Mouse (Mus musculus) thymus, adult 18-20 months (tissue): Measurements from ENCODE around the gene Icam5.
"Not testable (repeated sequence)": the region's sequence is repeated elsewhere in the genome, so short reads cannot be mapped to it uniquely, and the experiment has no call there.

Source experiments
- DNase-seq, 2 experiments: peaks; one replicate each; pipeline ENCODE4 v3.0.0; 2022; ENCODE audit warnings: mixed read lengths in 2 of 2

Icam5 gene

DNA sequence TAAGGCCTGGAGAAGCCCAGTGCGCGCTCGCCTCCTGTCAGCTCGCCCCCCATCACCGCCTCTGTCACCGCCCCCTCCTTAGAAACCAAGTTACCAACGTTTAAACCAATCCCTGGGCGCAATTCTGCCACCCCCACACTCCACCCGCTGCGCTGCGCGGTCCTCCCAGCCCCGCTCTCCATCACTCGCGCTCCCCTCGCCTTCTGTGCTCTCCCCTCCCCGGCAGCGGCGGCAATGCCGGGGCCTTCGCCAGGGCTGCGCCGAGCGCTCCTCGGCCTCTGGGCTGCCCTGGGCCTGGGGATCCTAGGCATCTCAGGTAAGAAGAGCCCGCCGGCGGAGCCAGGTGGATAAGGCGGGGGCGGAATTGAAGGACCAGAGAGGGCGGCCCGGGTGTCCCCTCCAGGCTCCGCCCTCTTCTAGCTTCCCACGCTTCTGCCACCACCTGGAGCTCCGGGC is at the start of gene Icam5:
Gene Icam5 (plus strand): TSS at position 178 of the 456 bp plus-strand sequence.
- DNase-seq, result peak in 1 of 2 experiments; percentile 34

DNA sequence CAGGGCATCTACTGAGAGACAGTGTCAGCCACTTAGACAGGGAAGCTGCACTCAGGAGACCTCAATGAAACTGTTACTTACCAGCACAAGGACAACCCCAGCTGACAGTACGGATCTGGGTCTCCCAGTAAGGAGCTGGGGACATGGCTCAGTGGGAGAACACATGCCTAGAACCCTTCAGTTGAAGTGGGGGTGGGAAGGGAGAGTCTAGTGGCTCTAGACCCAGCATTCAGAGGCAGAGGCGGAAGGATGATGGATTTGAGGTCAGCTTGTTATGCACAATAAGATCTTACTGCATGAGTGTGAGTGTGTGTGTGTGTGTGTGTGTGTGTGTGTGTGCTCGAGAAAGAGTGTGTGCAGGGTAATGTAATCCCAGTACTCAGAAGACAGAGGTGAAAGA is 49.7 kb upstream of the Icam5 start:
- no peak for DNase-seq

DNA sequence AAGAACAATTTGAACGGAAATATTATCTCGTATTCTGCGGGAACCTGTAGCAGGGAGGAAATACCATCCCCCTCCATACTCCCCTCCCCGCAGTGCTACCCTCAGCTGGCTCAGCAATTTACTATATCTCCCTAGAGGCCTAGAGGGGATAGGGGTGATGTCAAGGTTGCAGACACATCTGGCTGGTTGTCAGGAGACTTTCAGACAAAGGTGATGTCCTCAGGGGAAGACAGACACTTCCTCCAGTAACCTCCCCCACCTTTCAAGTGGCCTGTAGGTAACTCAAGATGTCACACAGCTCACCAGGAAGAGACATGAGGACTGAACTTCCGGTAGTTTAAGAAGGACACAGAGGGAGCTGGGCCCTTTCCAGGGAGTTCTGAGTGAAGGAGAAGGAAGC is 48.7 kb upstream of the Icam5 start:
- no peak for DNase-seq

DNA sequence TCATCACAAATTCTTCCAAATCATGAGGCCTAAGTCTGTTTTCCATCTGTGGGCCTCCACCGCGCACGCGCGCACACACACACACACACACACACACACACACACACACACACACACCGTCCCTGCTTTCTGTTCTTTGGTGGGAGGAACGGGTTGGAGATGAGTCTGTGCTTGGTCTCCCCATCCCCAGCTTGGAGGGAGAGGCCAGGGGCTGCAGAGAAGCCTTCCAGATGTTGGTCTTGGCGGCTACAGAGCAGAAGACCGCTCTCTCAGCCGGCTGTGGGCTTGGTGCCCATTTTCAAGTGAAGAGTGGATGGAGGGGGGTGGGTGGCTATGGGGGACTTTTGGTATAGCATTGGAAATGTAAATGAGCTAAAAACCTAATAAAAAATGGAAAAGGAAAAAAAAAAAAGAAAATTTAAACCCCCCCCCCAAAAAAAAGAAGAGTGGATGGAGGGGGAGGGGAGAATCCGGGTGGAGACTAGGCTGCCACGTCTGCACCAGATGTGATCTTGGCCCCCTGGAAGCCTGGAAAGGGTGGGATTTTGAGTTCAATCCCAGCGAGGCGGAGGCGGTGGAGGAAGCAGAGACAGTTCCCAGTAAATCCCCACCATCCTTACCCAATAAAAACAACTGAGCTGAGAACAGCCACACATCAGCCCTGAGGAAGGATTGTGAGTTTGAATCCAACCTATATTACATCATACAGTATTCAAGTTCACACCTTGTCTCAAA is 44.8 kb upstream of the Icam5 start:
- no peak for DNase-seq

DNA sequence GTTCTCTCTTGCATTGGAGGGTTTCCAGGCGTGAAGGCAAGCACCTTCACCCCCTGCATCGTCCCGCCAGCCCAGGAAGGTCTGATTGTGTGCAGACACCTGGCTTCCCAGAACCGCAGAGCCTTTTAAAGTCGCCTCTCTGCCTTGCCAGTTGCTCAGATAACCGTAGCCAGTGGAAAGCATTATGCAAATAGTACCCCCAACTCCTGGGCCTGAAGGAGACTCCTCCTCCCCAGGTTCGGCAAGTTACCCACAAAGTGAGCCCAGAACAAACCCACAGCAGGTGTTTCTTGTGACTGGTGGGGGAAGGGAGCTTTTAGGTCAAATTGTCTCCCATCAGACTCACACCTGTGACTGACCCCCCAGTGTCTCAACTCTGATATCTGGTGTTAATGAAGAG is 43.9 kb upstream of the Icam5 start:
- peak in 1 of 2 experiments; percentile 38 for DNase-seq

DNA sequence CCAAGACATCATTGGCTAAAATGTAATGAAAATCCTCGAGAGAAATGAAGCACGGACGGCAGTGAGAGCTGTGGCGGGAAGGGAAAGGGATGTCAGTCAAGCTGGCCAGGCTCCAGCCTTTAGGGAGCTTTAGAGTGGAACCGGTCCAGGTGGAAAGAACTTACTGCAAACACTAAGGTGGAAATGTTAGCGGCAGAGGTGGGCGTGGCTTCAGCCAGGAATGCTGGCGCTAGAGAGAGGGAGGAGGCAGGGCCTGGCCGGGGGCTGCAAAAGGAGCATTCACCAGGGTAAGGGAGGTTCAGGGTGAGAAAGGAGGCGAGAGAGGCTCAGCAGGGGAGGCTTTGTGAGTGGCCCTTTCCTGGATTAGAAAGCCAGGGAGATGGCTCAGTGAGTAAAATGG is 41.0 kb upstream of the Icam5 start:
- DNase-seq, result no peak

DNA sequence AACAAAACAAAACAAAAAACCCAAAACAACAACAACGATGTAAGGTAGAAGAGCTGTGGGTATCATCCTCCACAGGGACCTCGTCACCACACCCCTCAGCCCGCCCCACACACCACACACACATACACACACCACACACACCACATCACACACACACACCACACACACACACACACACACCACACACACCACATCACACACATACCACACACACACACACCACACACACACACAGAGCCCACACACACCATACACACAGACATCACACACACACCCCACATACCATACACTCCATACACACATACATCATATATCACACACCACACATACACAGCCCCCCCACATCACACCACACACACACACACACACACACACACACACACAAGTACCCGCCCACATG is 40.3 kb upstream of the Icam5 start:
- DNase-seq, result no peak

DNA sequence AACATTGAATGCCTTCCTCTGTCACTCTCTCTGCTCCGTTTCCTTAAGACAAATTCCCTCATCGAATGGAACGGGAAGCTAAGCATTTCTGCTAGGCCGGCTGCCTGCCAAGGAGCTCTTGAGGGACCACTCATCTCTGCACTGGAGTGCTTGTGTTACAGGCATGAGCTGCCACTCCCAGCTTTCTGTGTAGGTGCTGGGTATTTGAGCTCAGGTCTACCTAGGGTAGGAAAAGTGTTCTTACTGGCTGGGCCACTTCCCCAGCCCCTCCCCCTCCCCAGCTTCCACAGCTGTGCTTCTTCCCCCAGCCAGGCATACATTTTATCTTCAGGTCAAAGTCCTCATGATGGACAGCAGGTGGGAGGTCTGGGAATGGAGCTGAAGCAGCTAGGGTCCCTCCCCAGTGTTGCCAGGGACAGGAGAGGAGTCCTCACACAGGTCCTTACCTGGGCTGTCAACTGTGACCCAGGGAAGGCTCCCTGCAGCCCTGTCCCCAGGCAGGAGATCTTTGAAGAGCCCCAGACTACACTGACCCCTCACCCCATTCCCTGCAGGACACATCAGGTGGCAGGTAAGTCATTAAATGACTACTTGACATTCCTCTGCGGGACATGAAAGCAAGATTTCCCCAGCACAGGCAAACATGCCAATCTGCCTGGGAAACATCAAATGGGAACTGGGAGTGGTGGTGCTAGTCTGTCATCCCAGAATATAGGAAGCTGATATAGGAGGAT is 38.5 kb upstream of the Icam5 start:
- DNase-seq, result no peak

DNA sequence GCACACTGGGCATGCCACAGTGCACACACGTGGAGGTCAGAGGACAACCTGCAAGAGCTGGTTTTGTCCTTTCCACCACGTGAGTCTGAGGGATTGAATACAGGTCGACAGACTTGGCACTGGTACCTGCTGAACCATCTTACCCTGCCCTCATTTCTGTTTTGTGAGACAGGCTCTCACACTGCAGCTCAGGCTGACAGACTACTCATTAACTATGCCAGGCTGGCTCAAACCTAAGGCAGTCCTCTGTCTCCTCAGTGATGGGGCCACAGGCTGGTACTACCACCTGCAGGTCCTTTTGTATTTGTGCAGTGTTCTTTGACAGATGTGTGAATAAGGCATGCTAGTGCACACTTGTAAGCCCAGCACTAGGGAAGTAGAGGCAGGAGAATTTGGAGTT is 36.8 kb upstream of the Icam5 start:
- DNase-seq, result no peak

DNA sequence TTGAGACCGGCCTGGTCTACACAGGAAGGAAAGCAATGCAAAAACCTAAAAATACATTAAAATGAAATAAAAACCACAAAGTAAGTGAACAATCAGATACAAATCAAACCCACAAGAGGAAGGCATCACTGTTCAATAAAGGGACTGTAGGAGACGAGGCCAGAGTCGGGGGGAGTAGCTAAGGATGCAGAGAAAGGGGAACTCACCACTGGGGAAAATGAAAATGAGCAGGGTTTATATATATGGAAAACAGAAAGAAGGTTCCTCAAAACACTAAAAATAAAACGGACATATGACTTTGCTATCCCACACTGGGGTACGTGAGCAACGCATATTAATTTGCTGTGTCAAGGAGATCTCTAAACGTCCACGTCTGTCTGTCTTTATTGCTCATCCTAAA is 34.8 kb upstream of the Icam5 start:
- no peak for DNase-seq

DNA sequence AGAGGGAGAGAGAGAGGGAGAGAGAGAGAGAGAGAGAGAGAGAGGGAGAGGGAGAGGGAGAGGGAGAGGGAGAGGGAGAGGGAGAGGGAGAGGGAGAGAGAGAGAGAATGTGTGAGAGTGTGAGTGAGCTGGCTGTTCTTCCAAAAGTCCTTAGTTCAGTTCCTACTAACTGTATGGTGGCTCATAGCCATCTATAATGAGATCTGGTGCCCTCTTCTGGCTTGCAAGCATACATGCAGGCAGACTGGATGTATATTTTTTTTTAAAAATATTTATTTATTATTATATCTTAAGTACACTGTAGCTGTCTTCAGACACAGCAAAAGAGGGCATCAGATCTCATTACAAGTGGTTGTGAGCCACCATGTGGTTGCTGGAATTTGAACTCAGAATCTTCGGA is 33.5 kb upstream of the Icam5 start:
- not testable (repeated sequence) for DNase-seq

DNA sequence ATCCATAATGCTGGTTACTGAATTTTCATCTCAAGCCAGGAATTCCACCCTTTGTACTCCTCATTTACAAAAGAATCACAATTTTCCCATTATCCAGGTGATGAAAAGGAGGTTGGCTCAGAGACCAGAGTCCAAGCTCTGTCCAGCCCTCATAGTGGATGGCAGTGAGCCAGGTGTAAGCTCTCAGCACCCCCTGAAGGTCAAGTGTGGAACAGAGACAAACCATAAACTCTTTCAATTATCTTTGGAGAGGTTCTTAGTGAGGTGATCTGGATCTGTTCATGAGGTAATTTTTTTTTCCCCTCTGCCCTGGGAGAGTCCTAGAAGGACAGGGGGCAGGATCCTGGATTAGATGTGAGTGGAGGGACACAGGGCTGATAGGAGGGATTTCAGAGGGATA is 31.1 kb upstream of the Icam5 start:
- DNase-seq, result no peak

DNA sequence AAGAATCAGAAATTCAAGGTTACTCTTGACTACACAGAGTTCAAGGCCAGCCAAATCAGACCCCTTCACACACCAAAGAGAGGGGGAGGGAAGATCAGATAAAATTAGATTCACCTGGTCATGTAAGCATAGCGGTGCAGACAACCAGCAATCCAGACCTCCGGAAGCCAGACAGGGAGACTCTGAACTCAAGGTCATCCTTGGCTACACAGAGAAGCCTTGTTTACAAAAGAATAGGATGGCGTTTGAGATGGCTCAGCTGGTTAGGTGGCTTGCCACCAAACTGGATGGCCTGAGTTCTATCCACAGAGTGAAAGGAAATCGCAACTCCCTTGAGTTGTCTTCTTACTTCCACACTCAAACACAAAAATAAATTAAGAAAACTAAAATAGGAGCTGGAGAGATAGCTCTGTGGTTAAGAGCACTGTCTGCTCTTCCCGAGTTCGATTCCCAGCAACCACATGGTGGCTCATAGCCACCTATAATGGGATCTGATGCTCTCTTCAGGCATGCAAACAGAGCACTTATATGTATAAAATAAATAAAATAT is 30.1 kb upstream of the Icam5 start:
- DNase-seq, result no peak

DNA sequence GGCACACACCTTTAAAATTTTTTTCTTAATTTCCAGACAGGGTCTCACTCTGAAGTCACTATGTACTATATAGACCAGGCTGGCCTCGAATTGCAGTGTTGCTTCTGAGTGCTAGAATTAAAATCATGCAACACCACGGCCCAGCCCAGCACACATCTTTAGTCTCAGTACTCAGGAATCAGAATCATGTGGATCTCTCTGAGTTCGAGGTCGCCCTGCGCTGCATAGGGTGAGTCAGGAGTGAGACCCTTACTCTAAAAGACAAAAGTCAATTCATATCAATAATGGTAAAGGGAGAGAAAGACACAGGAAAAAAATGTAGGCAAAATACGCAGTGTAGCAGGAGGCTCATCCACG is 29.6 kb upstream of the Icam5 start:
- no peak for DNase-seq

DNA sequence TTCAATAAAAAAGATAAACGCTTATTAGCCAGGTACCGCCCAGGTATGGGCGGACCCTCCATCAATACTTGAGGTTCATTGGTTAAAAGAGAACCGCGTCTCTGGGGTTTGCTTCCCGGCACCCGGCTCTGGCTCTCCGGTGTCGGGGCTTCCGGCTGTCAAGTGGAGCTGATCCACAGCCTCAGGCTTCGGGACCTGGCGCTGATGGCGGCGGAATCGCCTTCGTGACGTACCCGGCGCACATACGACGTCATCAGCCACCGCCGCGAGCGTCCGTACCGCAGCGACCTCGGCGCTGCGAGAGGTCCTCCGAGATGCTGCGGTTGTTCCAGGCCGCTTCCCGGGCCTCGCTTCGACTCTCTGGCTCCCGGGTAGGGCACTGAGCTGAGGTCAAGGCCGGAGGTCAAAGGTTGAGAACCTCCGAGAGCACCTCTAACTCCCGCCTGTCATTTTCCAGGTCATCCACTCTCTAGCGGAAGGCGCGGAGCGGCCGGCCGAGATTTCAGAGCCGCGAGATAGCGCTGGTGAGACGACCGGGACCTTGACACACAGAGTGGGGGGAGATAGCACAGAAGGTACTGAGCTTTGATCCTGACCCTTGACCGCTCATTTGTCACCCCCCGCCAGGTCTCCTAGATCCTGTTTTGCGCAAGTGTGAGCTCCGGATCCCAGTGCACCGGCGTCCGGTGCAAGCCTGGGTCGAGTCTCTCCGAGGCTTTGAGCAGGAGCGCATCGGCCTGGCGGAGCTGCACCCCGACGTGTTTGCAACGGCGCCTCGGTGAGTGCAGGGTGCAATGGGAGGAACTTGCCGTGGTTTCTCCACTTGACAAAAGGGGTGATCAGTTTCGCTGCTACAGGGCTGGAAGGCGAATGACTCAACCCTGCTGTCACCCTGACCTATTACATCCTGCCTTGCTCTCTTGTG is 29.0 kb upstream of the Icam5 start, which contains the start of gene Mrpl4:
Gene Mrpl4 (plus strand): TSS at position 112 of the 925 bp plus-strand sequence.
- peak; percentile 56 to 61 for DNase-seq

DNA sequence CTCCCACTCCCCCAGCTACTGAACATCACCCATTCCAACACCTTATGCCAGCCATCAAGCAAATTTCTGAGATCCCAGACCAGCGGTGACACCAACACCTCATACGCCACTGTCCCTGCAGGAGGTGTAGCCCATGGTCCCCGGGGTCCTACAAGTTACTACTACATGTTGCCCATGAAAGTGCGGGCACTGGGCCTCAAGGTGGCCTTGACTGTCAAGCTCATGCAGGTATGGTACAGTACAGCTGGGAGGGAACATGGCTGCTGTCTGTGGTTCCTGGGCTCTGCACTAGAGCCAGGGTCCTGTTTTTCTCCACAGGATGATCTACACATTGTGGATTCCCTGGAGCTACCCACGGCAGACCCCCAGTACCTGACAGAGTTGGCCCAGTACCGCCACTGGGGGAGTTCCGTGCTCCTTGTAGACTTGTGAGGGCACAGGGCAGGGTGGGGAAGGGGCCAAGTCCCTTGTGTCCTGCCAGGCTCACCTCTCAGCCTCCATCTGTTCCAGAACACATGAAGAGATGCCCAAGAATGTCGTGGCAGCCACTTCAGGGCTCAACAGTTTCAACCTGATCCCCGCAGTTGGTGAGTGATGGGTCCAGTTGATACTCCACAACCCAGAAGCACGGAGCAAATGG is 24.4 kb upstream of the Icam5 start:
- no peak for DNase-seq

DNA sequence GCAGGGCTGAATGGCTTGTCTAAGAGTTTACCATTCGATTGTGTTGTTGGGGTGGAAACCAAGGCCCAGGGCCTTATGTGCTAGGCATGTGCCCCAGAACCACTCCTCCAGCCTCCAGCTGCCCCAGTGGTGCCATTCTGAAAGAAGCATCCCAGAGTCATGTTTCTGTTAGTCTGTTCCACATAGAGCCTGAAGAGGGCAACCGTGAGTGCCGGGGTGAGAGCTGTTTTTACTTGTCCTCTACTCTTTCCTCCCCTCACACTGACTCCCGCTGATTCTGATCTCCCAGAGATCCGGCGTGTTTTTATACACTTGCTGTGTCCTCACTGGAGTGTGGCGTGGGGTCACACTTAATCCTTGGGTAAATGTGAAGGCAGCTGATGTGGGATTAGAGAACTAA is 23.9 kb upstream of the Icam5 start:
- no peak for DNase-seq

DNA sequence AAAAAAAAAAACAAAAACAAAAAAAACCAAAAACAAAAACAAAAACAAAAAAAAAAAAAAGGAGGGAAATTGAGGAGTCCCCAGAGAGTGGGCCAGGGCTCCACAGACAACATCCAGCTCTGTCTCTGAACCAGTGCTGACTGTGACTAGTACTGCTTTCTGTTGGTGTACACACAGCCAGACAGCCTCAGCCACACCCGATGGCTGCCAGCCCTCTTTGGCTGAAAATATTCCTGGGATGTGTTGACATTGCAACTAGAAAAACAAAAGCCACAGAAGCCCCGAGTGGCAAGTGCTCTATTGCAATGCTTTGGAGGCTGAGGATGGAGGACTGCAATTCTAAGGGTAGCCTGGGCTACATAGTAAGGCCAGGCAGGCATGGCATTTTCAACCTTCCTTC is 21.5 kb upstream of the Icam5 start:
- no peak for DNase-seq

DNA sequence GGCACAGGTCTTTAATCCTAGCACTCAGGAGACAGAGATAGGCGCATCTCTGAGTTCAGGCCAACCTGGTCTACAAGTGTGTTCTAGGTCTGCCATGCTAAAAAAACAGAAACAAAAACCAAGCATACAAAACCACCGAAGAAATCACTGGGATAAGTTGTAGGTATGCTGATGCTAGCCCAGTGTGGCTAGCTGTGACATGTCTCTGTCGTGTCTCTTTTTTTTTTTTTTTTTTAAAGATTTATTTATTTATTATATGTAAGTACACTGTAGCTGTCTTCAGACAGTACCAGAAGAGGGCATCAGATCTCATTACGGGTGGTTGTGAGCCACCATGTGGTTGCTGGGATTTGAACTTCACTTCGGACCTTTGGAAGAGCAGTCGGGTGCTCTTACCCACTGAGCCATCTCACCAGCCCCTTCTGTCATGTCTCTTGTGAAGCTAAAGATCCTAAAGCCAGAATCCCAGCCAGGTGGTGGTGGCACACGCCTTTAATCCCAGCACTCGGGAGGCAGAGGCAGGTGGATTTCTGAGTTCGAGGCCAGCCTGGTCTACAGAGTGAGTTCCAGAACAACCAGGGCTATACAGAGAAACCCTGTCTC is 20.8 kb upstream of the Icam5 start:
- DNase-seq, result not testable (repeated sequence)

DNA sequence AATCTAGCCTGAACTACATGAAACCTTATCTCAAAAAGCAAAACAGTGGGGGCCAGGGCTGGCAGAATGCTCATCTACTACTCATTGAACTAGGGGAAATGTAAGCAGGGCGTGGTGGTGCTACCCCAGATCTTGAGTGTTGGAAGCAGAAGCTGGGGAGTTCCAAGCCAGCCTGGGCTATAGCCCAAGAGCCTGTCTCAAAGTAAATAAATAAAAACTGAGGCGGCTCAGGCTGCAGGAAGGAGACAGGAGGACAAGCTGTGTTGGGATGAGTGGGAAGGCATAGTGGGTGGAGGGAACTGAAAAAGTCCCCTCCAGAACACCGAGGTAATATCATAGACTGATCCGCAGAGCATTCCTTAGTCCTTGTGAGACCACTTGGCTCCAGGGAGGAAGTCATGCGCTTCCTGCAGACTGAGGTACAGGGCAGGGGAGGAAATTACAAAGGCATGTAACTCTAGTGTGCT is 20.0 kb upstream of the Icam5 start:
- no peak for DNase-seq

DNA sequence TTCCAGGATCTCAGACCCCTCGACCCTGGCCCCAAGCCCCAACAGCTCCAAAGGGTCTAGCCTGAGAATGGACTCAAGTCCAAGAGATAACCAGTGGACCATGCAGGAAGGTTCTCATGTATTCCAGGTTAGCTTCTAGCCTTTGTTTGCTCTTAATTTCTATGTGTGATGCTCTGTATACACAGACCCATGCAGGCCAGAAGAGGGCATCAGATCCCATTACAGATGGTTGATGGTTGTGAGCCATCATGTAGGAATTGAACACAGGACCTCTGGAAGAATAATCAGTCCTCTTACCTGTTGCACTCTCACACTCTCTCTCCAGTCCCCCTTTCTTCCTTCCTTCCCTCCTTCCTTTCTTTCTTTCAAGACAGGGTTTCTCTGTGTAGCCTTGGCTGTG is 19.5 kb upstream of the Icam5 start:
- DNase-seq, result no peak
